Mouse (Mus musculus) adrenal gland, adult 10 weeks (tissue): ENCODE measurements around the gene Olfr994. TPM values are rescaled to one million over a fixed set of nuclear protein-coding genes. Genes with fewer than 3 reads are reported as not detected.

Experiments
- polyA plus RNA-seq: library from polyadenylated mRNA; stranded (reverse); fragments of 350-450 nt; fragmentation: Illumina TruSeq; extraction: RNeasy Lipid Tissue Mini Kit (QIAGEN cat#74804); gene quantifications from one replicate; pipeline ENCODE4 v1.2.3, GENCODE M21; 2014; ENCODE audit warnings: low read depth, low replicate concordance

Olfr994 gene
- not detected for polyA plus RNA-seq

GRCm38 (mm10) chr2:85436351-85436750 is at the start of gene Olfr994:
Gene Olfr994, minus strand, starts transcription at chr2:85436451.

GRCm38 (mm10) chr2:85443539-85443938 is 7.3 kb upstream of the Olfr994 start, which contains the start of gene Olfr995:
Gene Olfr995, minus strand, starts transcription at chr2:85443639.

GRCm38 (mm10) chr2:85414777-85415176 is 21.5 kb downstream of the Olfr994 start, which contains the start of gene Olfr993:
Gene Olfr993, minus strand, starts transcription at chr2:85414877.

GRCm38 (mm10) chr2:85409369-85409768 is 26.9 kb downstream of the Olfr994 start, which contains the start of gene Olfr992:
Gene Olfr992, minus strand, starts transcription at chr2:85409469.

Other genes with a start within 250 kb of the Olfr994 start
- gene Lrrc55, start 239.3 kb downstream of the Olfr994 start, polyA plus RNA-seq = 60.4 TPM
- not detected for gene Olfr987, start 97.1 kb downstream of the Olfr994 start, polyA plus RNA-seq
- gene Olfr988, start 73.2 kb downstream of the Olfr994 start, polyA plus RNA-seq = not detected
- gene Olfr992, start 27.0 kb downstream of the Olfr994 start, polyA plus RNA-seq = not detected
- gene Olfr993, start 21.6 kb downstream of the Olfr994 start, polyA plus RNA-seq = not detected
- not detected for gene Olfr995, start 7.2 kb upstream of the Olfr994 start, polyA plus RNA-seq
- gene 4833423E24Rik, start 82.6 kb upstream of the Olfr994 start, polyA plus RNA-seq = 0.64 TPM
- gene Olfr996, start 142.8 kb upstream of the Olfr994 start, polyA plus RNA-seq = not detected
- not detected for gene Olfr998, start 152.5 kb upstream of the Olfr994 start, polyA plus RNA-seq
- gene Olfr1000, start 175.5 kb upstream of the Olfr994 start, polyA plus RNA-seq = not detected
- gene Olfr1002, start 214.3 kb upstream of the Olfr994 start, polyA plus RNA-seq = not detected
- not detected for gene Olfr154, start 228.0 kb upstream of the Olfr994 start, polyA plus RNA-seq
- gene Olfr1006, start 242.3 kb upstream of the Olfr994 start, polyA plus RNA-seq = not detected